Mouse (Mus musculus): ENCODE results near the gene Ckap5. TPM values are rescaled to one million over a fixed set of nuclear protein-coding genes. Genes with fewer than 3 reads are reported as not detected.

Gene Ckap5
- polyA plus RNA-seq, 1 experiment = 13.9 TPM

DNA sequence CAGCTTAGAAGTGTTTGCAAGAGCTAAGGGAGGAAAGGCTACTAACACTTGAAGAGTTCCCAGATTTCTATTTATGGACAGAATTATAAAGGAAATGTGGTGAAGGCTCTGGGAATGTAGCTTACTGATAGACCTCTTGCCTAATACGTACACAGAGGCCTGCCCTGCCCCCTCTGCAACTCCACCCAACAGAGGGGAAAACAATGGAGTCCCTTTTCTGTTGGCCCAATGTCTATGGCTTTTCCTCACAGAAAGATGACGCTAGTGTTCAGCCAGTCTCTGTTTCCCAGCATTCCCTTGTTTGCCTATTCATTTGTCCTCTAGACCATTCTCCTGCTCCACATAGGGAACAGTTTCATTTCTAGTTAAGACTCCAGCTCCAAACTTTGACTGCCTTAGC, 9.4 kb upstream of the Ckap5 start:
- H3K36me3 ChIP-seq (ENCODE audit: control insufficient read depth, insufficient read depth) = no peaks in the 10 kb centered on the region
- TF ChIP-seq CEBPB (IDR thresholded peaks at IDR 0.05; ENCODE audit: low read depth) (no peak), MAX (IDR thresholded peaks at IDR 0.05) (no peak), MYOD1 (IDR thresholded peaks at IDR 0.05; ENCODE audit: control insufficient read depth, insufficient read length, low read depth) (no peak), CTCF (IDR thresholded peaks at IDR 0.05; ENCODE audit: control insufficient read depth, insufficient read depth, insufficient read length) (no peak), USF1 (IDR thresholded peaks at IDR 0.05; ENCODE audit: low read depth) (no peak), FOSL1 (IDR thresholded peaks at IDR 0.05; ENCODE audit: insufficient read depth, low read length, poor library complexity, severe bottlenecking) (no peak), MYOG (IDR thresholded peaks at IDR 0.05; ENCODE audit: control insufficient read depth, extremely low read depth, insufficient read length) (no peak)
- H3ac ChIP-seq (ENCODE audit: control insufficient read depth, insufficient read length, low read depth) = no peak overlapping the region
- no peaks in the 10 kb centered on the region for H3K79me2 ChIP-seq (ENCODE audit: control insufficient read depth, insufficient read depth)
- no peaks in the 10 kb centered on the region for H3K79me3 ChIP-seq (ENCODE audit: low read depth)
- H3K4me3 ChIP-seq (ENCODE audit: insufficient read depth, poor library complexity, severe bottlenecking) = no peak overlapping the region
- no peaks in the 10 kb centered on the region for H3K27me3 ChIP-seq (ENCODE audit: control insufficient read depth, insufficient read depth, insufficient read length)

- Histone ChIP-seq H3K4me3 (ENCODE audit: insufficient read depth, poor library complexity, severe bottlenecking) (peak overlapping the region; percentile 81), H3K79me2 (ENCODE audit: control insufficient read depth, insufficient read depth) (peaks cover 58% of the 10 kb centered on the region), H3K36me3 (ENCODE audit: control insufficient read depth, insufficient read depth) (peaks cover 20% of the 10 kb centered on the region), H3K27me3 (ENCODE audit: control insufficient read depth, insufficient read depth, insufficient read length) (no peaks in the 10 kb centered on the region), H3K79me3 (ENCODE audit: low read depth) (peaks cover 53% of the 10 kb centered on the region), H3ac (ENCODE audit: control insufficient read depth, insufficient read length, low read depth) (peak overlapping the region; percentile 75)
- TF ChIP-seq MYOD1 (IDR thresholded peaks at IDR 0.05; ENCODE audit: control insufficient read depth, insufficient read length, low read depth) (no peak), MYOG (IDR thresholded peaks at IDR 0.05; ENCODE audit: control insufficient read depth, extremely low read depth, insufficient read length) (no peak), CTCF (IDR thresholded peaks at IDR 0.05; ENCODE audit: control insufficient read depth, insufficient read depth, insufficient read length) (no peak), FOSL1 (IDR thresholded peaks at IDR 0.05; ENCODE audit: insufficient read depth, low read length, poor library complexity, severe bottlenecking) (no peak), CEBPB (IDR thresholded peaks at IDR 0.05; ENCODE audit: low read depth) (no peak), MAX (IDR thresholded peaks at IDR 0.05) (no peak), USF1 (IDR thresholded peaks at IDR 0.05; ENCODE audit: low read depth) (no peak)
Observed at GRCm38 (mm10) chr2:91527147-91527486, 555 bp downstream of the Ckap5 start.

- Histone ChIP-seq H3K27me3 (ENCODE audit: control insufficient read depth, insufficient read depth, insufficient read length) (no peaks in the 10 kb centered on the region), H3K79me3 (ENCODE audit: low read depth) (peaks cover 100% of the 10 kb centered on the region), H3K4me3 (ENCODE audit: insufficient read depth, poor library complexity, severe bottlenecking) (no peak overlapping the region), H3ac (ENCODE audit: control insufficient read depth, insufficient read length, low read depth) (no peak overlapping the region), H3K36me3 (ENCODE audit: control insufficient read depth, insufficient read depth) (peaks cover 10% of the 10 kb centered on the region), H3K79me2 (ENCODE audit: control insufficient read depth, insufficient read depth) (peaks cover 100% of the 10 kb centered on the region)
- TF ChIP-seq MYOD1 (IDR thresholded peaks at IDR 0.05; ENCODE audit: control insufficient read depth, insufficient read length, low read depth) = no peak
- no peak for TF ChIP-seq MAX (IDR thresholded peaks at IDR 0.05)
- TF ChIP-seq CTCF (IDR thresholded peaks at IDR 0.05; ENCODE audit: control insufficient read depth, insufficient read depth, insufficient read length) = no peak
- no peak for TF ChIP-seq USF1 (IDR thresholded peaks at IDR 0.05; ENCODE audit: low read depth)
- no peak for TF ChIP-seq CEBPB (IDR thresholded peaks at IDR 0.05; ENCODE audit: low read depth)
- TF ChIP-seq FOSL1 (IDR thresholded peaks at IDR 0.05; ENCODE audit: insufficient read depth, low read length, poor library complexity, severe bottlenecking) = no peak
- no peak for TF ChIP-seq MYOG (IDR thresholded peaks at IDR 0.05; ENCODE audit: control insufficient read depth, extremely low read depth, insufficient read length)
Observed at GRCm38 (mm10) chr2:91537588-91538205, 11.1 kb downstream of the Ckap5 start.

DNA sequence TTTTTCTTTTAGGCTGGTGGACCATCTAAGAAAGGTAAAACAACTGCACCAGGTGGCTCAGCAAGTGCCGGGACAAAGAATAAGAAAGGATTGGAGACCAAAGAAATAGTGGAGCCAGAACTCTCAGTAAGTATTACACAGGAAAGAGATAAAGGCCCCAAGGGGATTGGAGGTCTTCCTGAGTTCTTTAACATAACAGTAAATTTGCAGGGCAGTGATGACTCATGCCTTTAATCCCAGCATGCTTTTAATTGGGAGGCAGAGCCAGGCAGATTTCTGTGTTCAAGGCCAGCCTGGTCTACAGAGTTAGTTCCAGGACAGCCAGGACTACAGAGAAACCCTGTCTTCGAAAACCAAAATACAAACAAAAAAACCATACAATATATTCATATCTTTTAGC, 41.6 kb downstream of the Ckap5 start:
- Histone ChIP-seq H3ac (ENCODE audit: control insufficient read depth, insufficient read length, low read depth) (no peak overlapping the region), H3K36me3 (ENCODE audit: control insufficient read depth, insufficient read depth) (peaks cover 99% of the 10 kb centered on the region), H3K4me3 (ENCODE audit: insufficient read depth, poor library complexity, severe bottlenecking) (no peak overlapping the region), H3K27me3 (ENCODE audit: control insufficient read depth, insufficient read depth, insufficient read length) (no peaks in the 10 kb centered on the region), H3K79me2 (ENCODE audit: control insufficient read depth, insufficient read depth) (no peaks in the 10 kb centered on the region), H3K79me3 (ENCODE audit: low read depth) (no peaks in the 10 kb centered on the region)
- TF ChIP-seq FOSL1 (IDR thresholded peaks at IDR 0.05; ENCODE audit: insufficient read depth, low read length, poor library complexity, severe bottlenecking) (no peak), CTCF (IDR thresholded peaks at IDR 0.05; ENCODE audit: control insufficient read depth, insufficient read depth, insufficient read length) (no peak), MYOG (IDR thresholded peaks at IDR 0.05; ENCODE audit: control insufficient read depth, extremely low read depth, insufficient read length) (no peak), MYOD1 (IDR thresholded peaks at IDR 0.05; ENCODE audit: control insufficient read depth, insufficient read length, low read depth) (no peak), MAX (IDR thresholded peaks at IDR 0.05) (no peak), USF1 (IDR thresholded peaks at IDR 0.05; ENCODE audit: low read depth) (no peak), CEBPB (IDR thresholded peaks at IDR 0.05; ENCODE audit: low read depth) (no peak)

DNA sequence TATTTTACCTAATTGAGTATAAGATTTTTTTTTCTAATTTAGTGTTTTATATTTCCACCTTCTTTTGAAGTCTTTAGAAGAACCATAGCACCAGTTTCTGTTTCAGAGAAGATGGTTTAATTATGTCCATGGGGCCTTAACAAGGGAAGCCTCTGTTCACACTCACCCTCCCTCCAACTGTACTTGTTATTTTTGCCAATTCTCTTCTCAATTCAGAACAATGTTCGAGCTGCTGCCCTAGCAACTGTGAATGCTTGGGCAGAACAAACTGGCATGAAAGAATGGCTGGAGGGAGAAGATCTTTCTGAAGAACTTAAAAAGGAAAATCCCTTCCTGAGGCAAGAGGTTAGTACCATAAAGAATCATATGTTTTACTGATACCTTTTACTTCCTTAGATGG, 54.3 kb downstream of the Ckap5 start:
- Histone ChIP-seq H3K79me2 (ENCODE audit: control insufficient read depth, insufficient read depth) (no peaks in the 10 kb centered on the region), H3K79me3 (ENCODE audit: low read depth) (no peaks in the 10 kb centered on the region), H3K36me3 (ENCODE audit: control insufficient read depth, insufficient read depth) (peaks cover 99% of the 10 kb centered on the region), H3ac (ENCODE audit: control insufficient read depth, insufficient read length, low read depth) (no peak overlapping the region), H3K4me3 (ENCODE audit: insufficient read depth, poor library complexity, severe bottlenecking) (no peak overlapping the region), H3K27me3 (ENCODE audit: control insufficient read depth, insufficient read depth, insufficient read length) (no peaks in the 10 kb centered on the region)
- TF ChIP-seq MYOD1 (IDR thresholded peaks at IDR 0.05; ENCODE audit: control insufficient read depth, insufficient read length, low read depth) = no peak
- no peak for TF ChIP-seq USF1 (IDR thresholded peaks at IDR 0.05; ENCODE audit: low read depth)
- TF ChIP-seq CEBPB (IDR thresholded peaks at IDR 0.05; ENCODE audit: low read depth) = no peak
- no peak for TF ChIP-seq MYOG (IDR thresholded peaks at IDR 0.05; ENCODE audit: control insufficient read depth, extremely low read depth, insufficient read length)
- TF ChIP-seq MAX (IDR thresholded peaks at IDR 0.05) = no peak
- no peak for TF ChIP-seq FOSL1 (IDR thresholded peaks at IDR 0.05; ENCODE audit: insufficient read depth, low read length, poor library complexity, severe bottlenecking)
